Mouse (Mus musculus): Measurements from ENCODE around the gene Zeb2. TPM values are rescaled to one million over a fixed set of nuclear protein-coding genes. Genes with fewer than 3 reads are reported as not detected.

The Zeb2 gene
- polyA plus RNA-seq, 1 experiment from 2014 or later, result 28.0 TPM

DNA sequence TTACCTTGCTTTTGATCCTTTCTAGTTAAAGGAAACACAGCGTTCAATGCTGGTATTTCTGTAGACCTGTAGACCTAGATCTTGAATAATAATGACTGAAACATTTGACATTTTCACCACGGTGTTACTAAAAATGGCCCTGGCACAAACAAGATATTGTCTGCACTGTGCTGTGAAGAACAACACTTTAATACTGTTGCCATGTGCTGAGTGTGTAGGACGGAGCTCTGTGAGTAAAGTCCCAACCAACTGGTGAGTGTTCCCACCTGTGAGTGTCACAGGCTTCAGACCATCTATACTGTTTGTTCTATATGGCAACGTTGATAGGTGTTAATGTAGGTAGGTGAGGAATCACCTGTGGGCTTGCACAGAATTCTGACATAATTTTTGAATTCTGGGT lies 8.0 kb upstream of the Zeb2 start:
- H3K9me3 ChIP-seq (replicated peaks), result no peaks in the 10 kb centered on the region
- no peak overlapping the region for H3K27ac ChIP-seq (ENCODE audit: poor library complexity, severe bottlenecking)
- no peak overlapping the region for H3K4me2 ChIP-seq
- ATAC-seq (ENCODE audit: insufficient number of reproducible peaks, low FRiP score), result no peak
- H3K4me1 ChIP-seq (replicated peaks), result no peaks in the 10 kb centered on the region
- no peak overlapping the region for H3K4me3 ChIP-seq
- no peaks in the 10 kb centered on the region for H3K27me3 ChIP-seq (replicated peaks)
- no peaks in the 10 kb centered on the region for H3K36me3 ChIP-seq
- WGBS, result 70% methylated on average over 4 of the region's 4 CpGs
- no peak overlapping the region for H3K9ac ChIP-seq

DNA sequence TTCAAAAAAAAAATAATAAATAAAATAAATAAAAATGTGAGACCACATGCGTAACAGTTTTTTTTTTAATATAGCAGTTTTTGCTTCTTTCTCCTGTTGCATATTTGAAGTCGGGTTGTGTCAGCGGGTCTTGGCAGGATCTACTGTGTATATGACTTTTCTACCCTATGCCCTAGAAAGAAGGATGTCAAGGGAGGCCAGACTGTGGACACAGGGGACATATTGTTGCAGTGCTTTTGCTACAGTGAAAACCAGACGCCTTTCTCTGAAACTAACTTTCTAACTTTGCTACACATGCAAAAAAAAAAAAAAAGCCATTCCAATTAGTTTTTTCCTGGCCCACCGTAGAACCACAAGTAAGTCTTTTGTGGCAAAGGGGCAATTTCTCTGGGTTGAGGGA lies 6.3 kb upstream of the Zeb2 start:
- 79% methylated on average over 5 of the region's 5 CpGs for WGBS
- no peaks in the 10 kb centered on the region for H3K36me3 ChIP-seq
- H3K9me3 ChIP-seq (replicated peaks), result no peaks in the 10 kb centered on the region
- ATAC-seq (ENCODE audit: insufficient number of reproducible peaks, low FRiP score), result no peak
- H3K27ac ChIP-seq (ENCODE audit: poor library complexity, severe bottlenecking), result no peak overlapping the region
- H3K4me1 ChIP-seq (replicated peaks), result no peaks in the 10 kb centered on the region
- H3K9ac ChIP-seq, result no peak overlapping the region
- H3K4me3 ChIP-seq, result no peak overlapping the region
- no peak overlapping the region for H3K4me2 ChIP-seq
- H3K27me3 ChIP-seq (replicated peaks), result no peaks in the 10 kb centered on the region

DNA sequence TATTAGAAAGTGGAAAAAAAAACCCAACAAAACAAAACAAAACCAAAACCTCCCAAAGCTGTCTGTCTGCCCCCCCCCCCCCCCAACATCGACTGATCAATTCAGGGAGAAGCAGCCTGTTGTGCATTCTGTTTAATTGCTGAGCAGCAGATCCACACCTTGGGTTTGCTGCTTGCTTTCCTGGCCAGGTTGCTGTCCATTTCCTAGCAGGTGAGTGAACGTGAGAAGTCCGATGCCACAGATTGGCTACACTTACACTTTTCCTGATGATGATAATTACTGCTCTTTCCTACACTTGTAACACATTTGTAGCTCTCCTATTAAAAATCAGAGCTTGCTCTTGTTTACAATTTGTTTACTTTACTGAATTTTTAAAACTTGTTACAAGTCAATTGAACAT lies 926 bp upstream of the Zeb2 start:
- 49% methylated on average over 3 of the region's 3 CpGs for WGBS
- Histone ChIP-seq H3K4me1 (replicated peaks) (0 out of 2 replicates have a peak, but pooled peaks cover 9% of the 10 kb centered on the region), H3K36me3 (no peaks in the 10 kb centered on the region), H3K4me3 (no peak overlapping the region), H3K9ac (no peak overlapping the region), H3K9me3 (replicated peaks) (no peaks in the 10 kb centered on the region), H3K4me2 (no peak overlapping the region), H3K27ac (ENCODE audit: poor library complexity, severe bottlenecking) (no peak overlapping the region), H3K27me3 (replicated peaks) (no peaks in the 10 kb centered on the region)
- no peak for ATAC-seq (ENCODE audit: insufficient number of reproducible peaks, low FRiP score)

DNA sequence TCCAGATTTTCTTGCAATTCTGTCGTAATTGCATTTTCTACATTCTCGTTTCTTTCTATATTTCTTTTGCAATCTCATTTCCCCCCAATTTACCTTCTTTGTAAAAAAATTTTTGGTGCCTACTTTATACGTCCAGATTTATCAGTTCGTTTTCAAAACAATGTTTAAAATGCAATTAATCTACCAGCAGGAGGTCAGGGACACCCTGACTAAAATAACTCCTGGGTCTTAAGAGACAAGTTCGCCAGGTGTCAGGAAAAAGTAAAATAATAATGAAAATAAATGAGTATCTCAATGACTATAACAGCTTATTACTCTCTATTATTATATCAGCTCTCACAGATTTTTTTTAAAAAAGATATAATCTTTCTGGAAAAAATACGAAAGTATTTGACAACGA lies 397 bp upstream of the Zeb2 start:
- 0 out of 2 replicates have a peak, but pooled peaks cover 9% of the 10 kb centered on the region for H3K4me1 ChIP-seq (replicated peaks)
- H3K27ac ChIP-seq (ENCODE audit: poor library complexity, severe bottlenecking), result peak overlapping the region; percentile 77
- peak overlapping the region; percentile 74 for H3K4me2 ChIP-seq
- H3K36me3 ChIP-seq, result no peaks in the 10 kb centered on the region
- peak overlapping the region; percentile 71 for H3K4me3 ChIP-seq
- ATAC-seq (ENCODE audit: insufficient number of reproducible peaks, low FRiP score), result no peak
- peak overlapping the region; percentile 84 for H3K9ac ChIP-seq
- WGBS, result 23% methylated on average over 7 of the region's 7 CpGs
- H3K27me3 ChIP-seq (replicated peaks), result no peaks in the 10 kb centered on the region
- no peaks in the 10 kb centered on the region for H3K9me3 ChIP-seq (replicated peaks)

DNA sequence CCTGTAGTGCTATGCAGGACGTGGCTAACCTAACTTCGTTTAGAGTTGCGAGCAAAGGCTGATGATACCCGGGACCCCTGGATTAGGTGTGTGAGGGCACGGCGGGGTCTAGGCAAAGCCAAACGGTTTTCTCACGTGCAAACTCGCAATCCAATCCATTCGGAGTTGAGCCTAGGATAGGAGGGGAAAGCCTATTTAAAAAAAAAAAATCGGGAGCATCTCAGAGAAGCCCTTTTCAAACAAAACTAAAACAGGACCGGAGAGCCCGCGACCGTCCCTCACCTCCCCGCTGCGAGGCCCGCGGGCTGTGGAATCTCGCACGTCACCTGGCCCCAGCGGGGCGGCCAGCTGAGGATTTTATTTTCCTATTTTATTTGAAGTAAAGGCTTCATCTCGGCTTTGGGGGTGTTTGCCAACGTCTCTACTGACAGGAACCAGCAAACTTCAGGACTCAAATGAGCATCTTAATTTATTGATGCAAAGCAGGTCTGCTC lies 617 bp downstream of the Zeb2 start:
- WGBS, result under 1% methylated on average over 25 of the region's 25 CpGs
- no peaks in the 10 kb centered on the region for H3K27me3 ChIP-seq (replicated peaks)
- ATAC-seq (ENCODE audit: insufficient number of reproducible peaks, low FRiP score), result no peak
- H3K4me1 ChIP-seq (replicated peaks), result 0 out of 2 replicates have a peak, but pooled peaks cover 9% of the 10 kb centered on the region
- peak overlapping the region; percentile 84 for H3K9ac ChIP-seq
- H3K36me3 ChIP-seq, result no peaks in the 10 kb centered on the region
- no peaks in the 10 kb centered on the region for H3K9me3 ChIP-seq (replicated peaks)
- peak overlapping the region; percentile 74 for H3K4me2 ChIP-seq
- H3K4me3 ChIP-seq, result peak overlapping the region; percentile 71
- H3K27ac ChIP-seq (ENCODE audit: poor library complexity, severe bottlenecking), result peak overlapping the region; percentile 77

DNA sequence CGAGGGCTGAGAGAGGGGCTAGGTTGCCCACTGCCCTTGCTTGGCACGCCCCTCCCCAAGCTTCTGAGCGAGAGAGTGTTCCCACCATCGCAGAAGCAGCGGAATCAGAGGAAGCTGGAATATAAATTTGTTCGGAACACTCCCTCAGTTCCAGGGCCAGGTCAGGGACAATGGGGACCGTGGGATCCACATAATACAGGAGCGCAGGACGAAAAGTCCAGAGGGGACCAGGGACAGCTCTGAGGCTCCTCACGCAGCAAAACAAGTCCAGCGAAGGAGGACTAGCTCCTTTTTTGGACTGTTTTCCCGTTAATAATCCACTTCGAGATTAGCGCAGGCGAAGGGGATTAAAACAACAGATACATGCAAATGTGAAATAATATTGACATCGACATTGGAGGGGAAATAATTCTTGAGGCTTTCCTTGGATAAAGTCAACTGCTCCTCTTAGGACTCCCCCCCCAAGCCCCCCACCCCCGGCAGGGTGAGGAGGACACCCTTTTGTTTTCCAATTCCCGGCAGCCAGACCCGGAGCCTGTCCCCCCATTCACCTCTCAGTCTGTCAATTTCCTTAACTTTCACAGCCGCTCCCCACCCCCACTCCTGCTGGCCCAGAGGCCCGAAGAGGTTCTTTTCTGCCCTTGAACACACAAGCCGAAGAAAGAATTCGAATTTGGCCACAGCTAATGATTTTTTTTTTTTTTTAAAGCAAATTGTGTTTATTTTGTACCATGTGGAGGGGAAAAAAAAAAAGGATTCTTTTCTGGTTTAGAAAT lies 1.3 kb downstream of the Zeb2 start:
- H3K36me3 ChIP-seq, result no peaks in the 10 kb centered on the region
- H3K27me3 ChIP-seq (replicated peaks), result no peaks in the 10 kb centered on the region
- H3K4me1 ChIP-seq (replicated peaks), result 0 out of 2 replicates have a peak, but pooled peaks cover 9% of the 10 kb centered on the region
- no peaks in the 10 kb centered on the region for H3K9me3 ChIP-seq (replicated peaks)
- peak overlapping the region; percentile 74 for H3K4me2 ChIP-seq
- 0 out of 2 replicates have a peak, but pooled peaks have one; percentile 49 for ATAC-seq (ENCODE audit: insufficient number of reproducible peaks, low FRiP score)
- H3K27ac ChIP-seq (ENCODE audit: poor library complexity, severe bottlenecking), result peak overlapping the region; percentile 77
- 2% methylated on average over 23 of the region's 23 CpGs for WGBS
- H3K4me3 ChIP-seq, result peak overlapping the region; percentile 71
- H3K9ac ChIP-seq, result peak overlapping the region; percentile 84

DNA sequence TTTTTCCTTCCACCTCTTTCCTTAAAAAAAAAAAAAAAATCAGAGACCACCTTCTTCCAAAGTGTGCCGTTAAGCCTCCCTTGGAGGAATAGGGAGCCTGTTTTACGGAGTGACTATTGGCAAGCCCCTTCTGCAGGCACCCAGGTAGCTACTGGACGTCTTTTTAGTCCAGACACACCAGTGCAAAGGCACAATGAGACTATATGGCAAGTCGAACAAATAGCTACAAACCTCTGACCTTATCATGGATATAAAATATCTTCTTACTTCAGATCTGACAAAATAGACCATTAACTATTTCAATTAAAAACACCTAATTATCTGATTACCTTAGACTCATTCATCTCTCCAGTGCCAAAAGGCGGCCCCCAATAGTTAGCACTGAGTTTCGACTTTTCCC lies 2.0 kb downstream of the Zeb2 start:
- 0 out of 2 replicates have a peak, but pooled peaks cover 9% of the 10 kb centered on the region for H3K4me1 ChIP-seq (replicated peaks)
- H3K4me3 ChIP-seq, result peak overlapping the region; percentile 71
- no peak for ATAC-seq (ENCODE audit: insufficient number of reproducible peaks, low FRiP score)
- no peaks in the 10 kb centered on the region for H3K9me3 ChIP-seq (replicated peaks)
- peak overlapping the region; percentile 74 for H3K4me2 ChIP-seq
- WGBS, result 16% methylated on average over 6 of the region's 6 CpGs
- no peak overlapping the region for H3K27ac ChIP-seq (ENCODE audit: poor library complexity, severe bottlenecking)
- H3K36me3 ChIP-seq, result no peaks in the 10 kb centered on the region
- no peaks in the 10 kb centered on the region for H3K27me3 ChIP-seq (replicated peaks)
- H3K9ac ChIP-seq, result no peak overlapping the region

DNA sequence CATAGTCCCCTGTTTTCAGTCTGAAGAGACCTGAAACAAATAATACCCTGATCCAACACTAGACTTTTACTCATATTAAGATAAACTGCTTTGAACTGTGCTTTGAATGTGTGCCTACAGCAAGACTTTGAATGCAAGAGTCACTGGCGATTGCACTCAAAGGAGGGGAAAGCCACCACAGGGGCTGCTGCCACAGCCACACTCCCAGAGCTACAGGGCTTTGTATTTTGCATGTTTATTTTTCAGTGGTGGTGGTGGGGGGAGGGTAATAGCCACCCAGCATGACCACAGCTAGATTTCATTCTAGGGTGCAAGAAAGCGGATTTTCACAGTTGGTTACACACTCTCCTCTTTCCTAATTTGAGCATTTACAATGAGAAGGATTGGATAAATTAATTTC lies 2.6 kb downstream of the Zeb2 start:
- H3K36me3 ChIP-seq, result no peaks in the 10 kb centered on the region
- H3K4me3 ChIP-seq, result no peak overlapping the region
- no peaks in the 10 kb centered on the region for H3K9me3 ChIP-seq (replicated peaks)
- WGBS, result 47% methylated on average over 2 of the region's 2 CpGs
- H3K4me2 ChIP-seq, result no peak overlapping the region
- H3K4me1 ChIP-seq (replicated peaks), result 0 out of 2 replicates have a peak, but pooled peaks cover 9% of the 10 kb centered on the region
- H3K27ac ChIP-seq (ENCODE audit: poor library complexity, severe bottlenecking), result peak overlapping the region; percentile 48; the same call in 1 of the 2 replicates
- no peak for ATAC-seq (ENCODE audit: insufficient number of reproducible peaks, low FRiP score)
- no peak overlapping the region for H3K9ac ChIP-seq
- H3K27me3 ChIP-seq (replicated peaks), result no peaks in the 10 kb centered on the region

DNA sequence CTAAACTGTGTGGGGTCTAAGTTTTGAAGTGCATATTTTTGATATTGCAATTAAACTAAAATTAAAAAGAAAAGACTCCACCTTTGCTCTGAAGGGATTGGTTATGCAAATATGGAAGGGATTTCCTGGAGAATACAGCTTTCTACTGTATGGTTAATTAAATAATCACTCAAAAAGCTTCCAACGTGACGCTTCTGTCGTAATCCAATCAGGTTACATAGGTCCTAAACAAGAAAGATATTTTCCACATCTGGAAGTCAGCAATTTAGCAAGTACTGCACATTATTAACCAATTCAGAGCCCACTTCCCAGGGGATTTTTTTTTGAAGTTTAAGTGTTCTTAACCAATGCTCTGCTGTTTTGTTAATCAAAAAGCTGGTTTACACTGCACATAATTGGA lies 3.3 kb downstream of the Zeb2 start:
- no peak for ATAC-seq (ENCODE audit: insufficient number of reproducible peaks, low FRiP score)
- no peaks in the 10 kb centered on the region for H3K27me3 ChIP-seq (replicated peaks)
- H3K9ac ChIP-seq, result no peak overlapping the region
- H3K27ac ChIP-seq (ENCODE audit: poor library complexity, severe bottlenecking), result peak overlapping the region; percentile 96; the same call in 1 of the 2 replicates
- no peaks in the 10 kb centered on the region for H3K36me3 ChIP-seq
- H3K4me3 ChIP-seq, result no peak overlapping the region
- 53% methylated on average over 3 of the region's 3 CpGs for WGBS
- no peak overlapping the region for H3K4me2 ChIP-seq
- H3K9me3 ChIP-seq (replicated peaks), result no peaks in the 10 kb centered on the region
- 0 out of 2 replicates have a peak, but pooled peaks cover 9% of the 10 kb centered on the region for H3K4me1 ChIP-seq (replicated peaks)

DNA sequence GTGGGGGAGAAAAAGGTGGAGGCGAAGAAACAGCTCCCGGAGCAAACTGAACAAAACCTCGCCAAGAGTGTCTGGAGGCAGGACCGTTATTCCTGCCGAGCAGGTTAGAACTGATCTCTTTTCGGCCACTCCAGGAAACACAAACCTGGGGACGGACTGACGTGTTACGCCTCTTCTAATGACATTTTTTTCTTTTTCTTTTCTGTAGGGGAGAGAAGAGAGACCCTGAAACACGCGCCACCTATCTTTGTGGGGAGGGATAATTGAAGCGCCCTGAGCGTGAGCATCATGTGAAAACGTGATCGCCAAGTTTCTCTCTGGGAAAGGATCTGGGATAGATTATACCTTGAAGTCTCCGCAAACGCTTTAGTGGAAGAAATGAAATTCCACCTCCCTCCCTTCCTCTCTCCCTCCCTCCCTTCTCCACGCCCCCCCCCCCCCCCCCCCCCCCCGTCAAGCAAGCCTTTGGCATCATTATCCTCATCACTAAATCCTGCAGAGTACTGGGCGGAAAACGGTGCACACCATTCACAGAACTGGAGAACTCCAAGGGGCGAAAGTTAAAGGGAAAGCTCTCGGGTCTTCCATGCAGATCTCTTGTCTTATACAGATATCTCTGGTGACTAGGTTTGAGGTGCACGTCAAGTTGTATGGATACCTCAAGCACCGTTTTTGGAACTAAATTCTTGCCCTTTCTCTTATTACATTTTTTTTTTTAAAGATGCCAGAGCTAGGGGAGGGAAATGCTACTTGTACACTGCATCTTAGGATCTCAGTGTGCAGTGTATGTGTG lies 4.1 kb downstream of the Zeb2 start:
- H3K4me3 ChIP-seq, result peak overlapping the region; percentile 73
- peak overlapping the region; percentile 93 for H3K9ac ChIP-seq
- H3K9me3 ChIP-seq (replicated peaks), result no peaks in the 10 kb centered on the region
- H3K4me1 ChIP-seq (replicated peaks), result 0 out of 2 replicates have a peak, but pooled peaks cover 13% of the 10 kb centered on the region
- peak overlapping the region; percentile 96 for H3K27ac ChIP-seq (ENCODE audit: poor library complexity, severe bottlenecking)
- H3K4me2 ChIP-seq, result peak overlapping the region; percentile 77
- ATAC-seq (ENCODE audit: insufficient number of reproducible peaks, low FRiP score), result no peak
- no peaks in the 10 kb centered on the region for H3K27me3 ChIP-seq (replicated peaks)
- WGBS, result 3% methylated on average over 23 of the region's 25 CpGs
- no peaks in the 10 kb centered on the region for H3K36me3 ChIP-seq
